Mouse (Mus musculus): ENCODE results near the gene Degs1.
"Not testable (repeated sequence)": the region's sequence is repeated elsewhere in the genome, so short reads cannot be mapped to it uniquely, and the experiment has no call there.

- TF ChIP-seq CTCF (IDR thresholded peaks at IDR 0.05; ENCODE audit: extremely low read depth, insufficient read depth, insufficient read length, insufficient replicate concordance); POLR2A (IDR thresholded peaks at IDR 0.05; ENCODE audit: low read depth, low read length): not testable (repeated sequence)
Measured at GRCm38 (mm10) chr1:182290741-182291140, 8.1 kb upstream of the Degs1 start.

Data from spleen, adult 2 months (tissue).